Mouse (Mus musculus): ENCODE data around the gene 4933428M09Rik. TPM values are rescaled to one million over a fixed set of nuclear protein-coding genes. Genes with fewer than 3 reads are reported as not detected.
A peak's percentile ranks its signal among the peaks of the same experiment; 100 is the strongest.
"Not testable (repeated sequence)": the region's sequence is repeated elsewhere in the genome, so short reads cannot be mapped to it uniquely, and the experiment has no call there.

The 4933428M09Rik gene
- polyA plus RNA-seq (2015; fragmentation: Nextera tagmentation; extraction: Ambion mirVana) = not detected in 2 replicates

DNA sequence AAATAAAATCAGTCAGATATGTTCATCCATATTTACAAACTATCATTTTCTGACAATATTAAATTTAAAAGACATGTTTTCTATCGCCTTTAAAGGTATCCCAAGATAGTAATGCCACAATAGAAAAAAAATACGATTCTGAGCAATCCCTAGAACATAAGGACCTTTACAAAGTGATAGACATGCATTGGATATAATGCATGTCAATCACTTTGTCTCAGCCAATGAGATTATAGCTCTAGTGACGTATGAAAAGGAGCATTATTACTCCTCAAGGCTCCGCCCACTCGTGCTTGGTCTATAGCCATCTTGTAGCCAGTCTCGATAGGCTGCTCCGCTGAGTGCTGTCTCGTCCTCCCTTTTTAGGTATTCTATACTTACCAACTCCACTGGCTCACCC lies at the start of gene 4933428M09Rik:
4933428M09Rik (plus strand) TSS at position 301 of the 400 bp plus-strand sequence.
- ATAC-seq (replicated peaks; ENCODE audit: insufficient number of reproducible peaks, insufficient read depth, low FRiP score, low read depth) = no peak
- Histone ChIP-seq H3K4me2 (no peak within 1 kb of the TSS), H3K27me3 (no peaks in the 10 kb centered on the region), H3K36me3 (no peaks in the 10 kb centered on the region), H3K4me3 (no peak within 1 kb of the TSS), H3K27ac (no peak within 1 kb of the TSS), H3K9ac (no peak within 1 kb of the TSS), H3K9me3 (replicated peaks) (no peaks in the 10 kb centered on the region), H3K4me1 (replicated peaks) (no peaks in the 10 kb centered on the region)
- WGBS = 78% methylated on average over 8 of the region's 8 CpGs

DNA sequence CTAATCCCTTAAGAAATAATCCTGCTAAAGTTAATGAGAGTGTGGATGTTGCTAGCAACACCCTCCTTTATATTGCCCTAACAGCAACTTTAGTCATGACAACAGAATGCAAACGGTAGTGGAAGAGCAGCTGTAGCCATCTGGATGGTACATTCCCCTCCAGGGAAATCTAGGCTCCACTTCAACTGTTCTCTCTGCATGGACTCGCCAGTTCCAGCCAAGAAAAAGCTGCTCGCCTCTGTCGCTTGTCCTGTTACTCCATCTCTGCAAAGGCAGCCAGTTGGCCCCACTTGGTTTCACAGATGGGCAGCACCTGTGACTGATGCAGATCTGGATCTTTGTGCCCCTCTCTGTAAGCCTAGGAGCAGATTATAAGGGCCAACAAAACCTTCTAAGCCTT lies 45.0 kb upstream of the 4933428M09Rik start:
- no peak overlapping the region for H3K4me2 ChIP-seq
- H3K4me3 ChIP-seq = no peak overlapping the region
- no peaks in the 10 kb centered on the region for H3K27me3 ChIP-seq
- WGBS = 60% methylated on average over 4 of the region's 4 CpGs
- no peaks in the 10 kb centered on the region for H3K4me1 ChIP-seq (replicated peaks)
- no peaks in the 10 kb centered on the region for H3K9me3 ChIP-seq (replicated peaks)
- ATAC-seq (replicated peaks; ENCODE audit: insufficient number of reproducible peaks, insufficient read depth, low FRiP score, low read depth) = no peak
- H3K27ac ChIP-seq = no peak overlapping the region
- H3K36me3 ChIP-seq = no peaks in the 10 kb centered on the region
- no peak overlapping the region for H3K9ac ChIP-seq

GRCm38 (mm10) chrX:139191506-139191905 lies 12.5 kb downstream of the 4933428M09Rik start:
- 89% methylated on average over 3 of the region's 3 CpGs for WGBS

GRCm38 (mm10) chrX:139194572-139195279 lies 15.7 kb downstream of the 4933428M09Rik start:
- Histone ChIP-seq H3K36me3 (no peaks in the 10 kb centered on the region), H3K27ac (no peak overlapping the region), H3K4me2 (no peak overlapping the region), H3K9ac (no peak overlapping the region), H3K27me3 (no peaks in the 10 kb centered on the region), H3K4me1 (replicated peaks) (no peaks in the 10 kb centered on the region), H3K4me3 (no peak overlapping the region), H3K9me3 (replicated peaks) (no peaks in the 10 kb centered on the region)
- no peak for ATAC-seq (replicated peaks; ENCODE audit: insufficient number of reproducible peaks, insufficient read depth, low FRiP score, low read depth)
- WGBS = 31% methylated on average over 1 of the region's 1 CpGs

More at GRCm38 (mm10) chrX:139191506-139191905, 12.5 kb downstream of the 4933428M09Rik start:
- not testable (repeated sequence) for H3K4me1 ChIP-seq (replicated peaks); H3K4me2 ChIP-seq; H3K4me3 ChIP-seq; H3K9ac ChIP-seq; H3K27ac ChIP-seq; ATAC-seq (replicated peaks; ENCODE audit: insufficient number of reproducible peaks, insufficient read depth, low FRiP score, low read depth); H3K36me3 ChIP-seq; H3K9me3 ChIP-seq (replicated peaks); H3K27me3 ChIP-seq

DNA sequence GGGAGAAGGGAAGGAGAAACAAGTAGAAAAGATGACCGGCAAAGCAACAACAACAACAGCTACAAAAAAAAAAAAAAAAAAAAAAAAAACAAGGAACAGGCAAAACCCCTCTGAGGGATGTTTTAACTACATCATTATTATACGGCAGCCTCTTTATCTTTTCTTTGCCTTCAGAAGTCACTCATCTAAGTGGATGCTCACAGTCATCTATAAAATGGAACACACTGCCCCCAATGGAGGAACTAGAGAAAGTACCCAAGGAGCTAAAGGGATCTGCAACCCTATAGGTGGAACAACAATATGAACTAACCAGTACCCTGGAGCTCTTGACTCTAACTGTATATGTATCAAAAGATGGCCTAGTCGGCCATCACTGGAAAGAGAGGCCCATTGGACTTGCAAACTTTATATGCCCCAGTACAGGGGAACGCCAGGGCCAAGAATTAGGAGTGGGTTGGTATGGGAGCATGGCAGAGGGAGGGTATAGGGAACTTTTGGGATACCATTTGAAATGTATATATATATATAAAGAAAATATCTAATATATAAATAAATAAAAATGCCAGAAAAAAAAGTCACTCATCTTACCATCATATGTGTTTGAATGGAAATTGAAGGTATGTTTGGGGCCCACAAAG lies 30.3 kb downstream of the 4933428M09Rik start:
- Histone ChIP-seq H3K4me3 (peak overlapping the region; percentile 57; the same call in 1 of the 2 replicates), H3K4me2 (peak overlapping the region; percentile 61)
- not testable (repeated sequence) for H3K27me3 ChIP-seq; H3K27ac ChIP-seq; ATAC-seq (replicated peaks; ENCODE audit: insufficient number of reproducible peaks, insufficient read depth, low FRiP score, low read depth); H3K4me1 ChIP-seq (replicated peaks); H3K9ac ChIP-seq; H3K36me3 ChIP-seq; H3K9me3 ChIP-seq (replicated peaks)
- 79% methylated on average over 4 of the region's 4 CpGs for WGBS

DNA sequence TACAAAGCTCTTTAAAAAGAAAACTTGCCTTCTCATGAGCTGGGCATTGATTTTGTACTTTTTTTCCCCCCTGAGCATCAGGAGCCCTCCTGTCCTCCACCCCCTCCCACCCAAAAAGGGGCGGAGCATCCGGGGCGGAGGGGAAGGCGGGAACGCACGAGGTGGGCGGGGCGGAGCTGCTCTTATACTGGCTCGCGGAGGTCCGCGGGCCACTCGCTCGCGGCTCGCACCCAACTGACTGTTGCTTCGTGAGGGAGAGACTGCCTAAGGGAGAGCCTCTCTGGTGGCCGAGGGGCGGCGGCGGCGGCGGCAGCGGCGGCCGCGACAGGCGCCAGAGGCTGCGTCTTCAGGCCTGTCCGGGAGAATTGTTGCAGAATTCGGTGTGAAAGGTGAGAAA lies 30.8 kb downstream of the 4933428M09Rik start, which contains the start of gene Mum1l1:
Mum1l1 (plus strand) TSS at position 214 of the 397 bp plus-strand sequence.
- Histone ChIP-seq H3K27ac (peak within 1 kb of the TSS; percentile 54), H3K36me3 (no peaks in the 10 kb centered on the region), H3K27me3 (no peaks in the 10 kb centered on the region), H3K4me2 (peak within 1 kb of the TSS; percentile 61), H3K9me3 (replicated peaks) (no peaks in the 10 kb centered on the region), H3K4me3 (peak within 1 kb of the TSS; percentile 57), H3K4me1 (replicated peaks) (no peaks in the 10 kb centered on the region), H3K9ac (peak within 1 kb of the TSS; percentile 55)
- peak; percentile 80 for ATAC-seq (replicated peaks; ENCODE audit: insufficient number of reproducible peaks, insufficient read depth, low FRiP score, low read depth)
- WGBS = 14% methylated on average over 31 of the region's 31 CpGs

- ATAC-seq (replicated peaks; ENCODE audit: insufficient number of reproducible peaks, insufficient read depth, low FRiP score, low read depth) = no peak
- H3K4me3 ChIP-seq = no peak overlapping the region
- H3K27ac ChIP-seq = no peak overlapping the region
- no peaks in the 10 kb centered on the region for H3K27me3 ChIP-seq
- no peaks in the 10 kb centered on the region for H3K4me1 ChIP-seq (replicated peaks)
- no peaks in the 10 kb centered on the region for H3K9me3 ChIP-seq (replicated peaks)
- H3K4me2 ChIP-seq = no peak overlapping the region
- 54% methylated on average over 4 of the region's 4 CpGs for WGBS
- no peaks in the 10 kb centered on the region for H3K36me3 ChIP-seq
- no peak overlapping the region for H3K9ac ChIP-seq
Observed at GRCm38 (mm10) chrX:139214765-139215164, 35.7 kb downstream of the 4933428M09Rik start.

- no peaks in the 10 kb centered on the region for H3K9me3 ChIP-seq (replicated peaks)
- no peaks in the 10 kb centered on the region; the same call in 1 of the 2 replicates for H3K4me1 ChIP-seq (replicated peaks)
- WGBS = 66% methylated on average over 5 of the region's 5 CpGs
- H3K36me3 ChIP-seq = no peaks in the 10 kb centered on the region
- H3K9ac ChIP-seq = no peak overlapping the region
- H3K4me3 ChIP-seq = peak overlapping the region; percentile 51; the same call in 1 of the 2 replicates
- no peaks in the 10 kb centered on the region for H3K27me3 ChIP-seq
- ATAC-seq (replicated peaks; ENCODE audit: insufficient number of reproducible peaks, insufficient read depth, low FRiP score, low read depth) = no peak
- H3K27ac ChIP-seq = no peak overlapping the region
- H3K4me2 ChIP-seq = peak overlapping the region; percentile 54; the same call in 1 of the 2 replicates
Observed at GRCm38 (mm10) chrX:139216409-139216808, 37.4 kb downstream of the 4933428M09Rik start.

DNA sequence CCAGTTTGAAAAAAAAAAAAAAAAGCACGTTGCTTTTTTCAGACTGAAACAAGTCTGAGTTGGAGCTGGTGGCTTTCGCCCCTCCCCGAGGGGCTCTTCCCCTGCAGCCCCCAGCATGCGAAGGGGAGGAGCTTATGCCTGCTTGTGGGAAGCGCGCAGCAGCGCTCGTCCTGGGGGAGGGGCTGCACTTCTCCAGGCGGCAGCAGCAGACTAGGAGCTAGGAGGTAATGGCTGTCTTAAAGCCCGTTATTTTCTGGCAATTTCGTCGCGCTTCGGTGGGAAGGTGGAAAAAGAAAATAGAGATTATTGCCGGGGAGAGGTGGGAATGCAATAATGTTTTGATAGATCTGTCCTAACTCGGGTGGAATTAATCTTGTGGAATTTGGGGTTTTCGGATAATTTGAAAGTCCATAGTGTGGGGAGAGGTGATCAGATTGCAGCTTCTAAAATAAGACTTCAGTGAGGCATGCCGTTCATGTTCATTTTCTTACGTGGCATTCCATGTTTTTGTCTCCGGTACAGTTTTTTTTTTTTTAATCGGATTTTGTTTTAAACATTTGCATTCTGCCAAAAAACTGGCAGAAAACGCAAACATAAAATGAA lies 38.1 kb downstream of the 4933428M09Rik start:
- peak; percentile 75 for ATAC-seq (replicated peaks; ENCODE audit: insufficient number of reproducible peaks, insufficient read depth, low FRiP score, low read depth)
- 10% methylated on average over 22 of the region's 22 CpGs for WGBS
- Histone ChIP-seq H3K4me3 (peak overlapping the region; percentile 51), H3K4me1 (replicated peaks) (peaks cover 4% of the 10 kb centered on the region; the same call in 1 of the 2 replicates), H3K4me2 (peak overlapping the region; percentile 54), H3K27me3 (no peaks in the 10 kb centered on the region), H3K9me3 (replicated peaks) (no peaks in the 10 kb centered on the region), H3K36me3 (no peaks in the 10 kb centered on the region), H3K27ac (peak overlapping the region; percentile 45), H3K9ac (peak overlapping the region; percentile 44)

DNA sequence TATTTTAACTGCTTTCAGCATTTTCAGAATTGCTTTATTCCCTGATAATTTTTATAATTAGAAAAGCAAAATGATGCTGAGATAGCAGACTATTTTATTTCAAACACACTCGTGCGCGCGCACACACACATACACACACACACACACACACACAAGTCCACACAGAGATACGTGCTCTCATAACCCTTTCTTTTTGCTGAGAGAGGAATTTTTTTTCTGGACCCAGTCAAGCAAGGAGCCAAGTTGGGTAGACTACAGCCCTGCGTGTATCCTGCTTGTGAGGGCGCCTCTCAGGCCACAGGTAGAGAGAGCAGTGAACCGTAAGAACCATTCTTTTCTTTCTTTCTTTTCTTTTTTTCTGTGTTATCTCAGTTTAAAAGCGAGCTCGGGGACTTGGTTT lies 38.7 kb downstream of the 4933428M09Rik start:
- Histone ChIP-seq H3K4me2 (peak overlapping the region; percentile 54), H3K9ac (0 out of 2 replicates have a peak overlapping the region, but pooled peaks have one; percentile 44), H3K27ac (peak overlapping the region; percentile 45), H3K9me3 (replicated peaks) (no peaks in the 10 kb centered on the region), H3K4me1 (replicated peaks) (peaks cover 4% of the 10 kb centered on the region; the same call in 1 of the 2 replicates), H3K36me3 (no peaks in the 10 kb centered on the region), H3K4me3 (peak overlapping the region; percentile 51), H3K27me3 (no peaks in the 10 kb centered on the region)
- ATAC-seq (replicated peaks; ENCODE audit: insufficient number of reproducible peaks, insufficient read depth, low FRiP score, low read depth) = no peak
- 36% methylated on average over 10 of the region's 10 CpGs for WGBS

DNA sequence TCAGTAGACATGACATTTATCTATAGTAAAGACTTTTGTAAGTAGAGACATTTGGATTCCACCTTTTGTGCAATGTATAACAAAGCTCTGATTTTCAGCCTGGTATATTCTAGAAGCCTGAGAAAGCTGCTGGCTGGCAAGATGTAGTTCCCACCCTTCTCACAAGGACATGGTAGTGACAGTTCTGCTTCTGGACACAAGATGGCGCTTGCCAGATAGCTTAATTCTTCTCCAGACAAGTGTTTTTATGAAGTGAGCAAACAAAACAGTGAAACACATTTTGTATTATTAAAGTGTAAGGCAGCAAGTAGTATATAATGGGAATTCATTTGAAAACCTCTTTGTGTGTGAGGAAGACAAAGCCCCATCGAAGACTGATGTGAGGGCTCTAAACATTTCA lies 40.0 kb downstream of the 4933428M09Rik start:
- H3K27ac ChIP-seq = no peak overlapping the region
- H3K4me2 ChIP-seq = no peak overlapping the region
- no peak overlapping the region for H3K9ac ChIP-seq
- no peaks in the 10 kb centered on the region for H3K27me3 ChIP-seq
- H3K9me3 ChIP-seq (replicated peaks) = no peaks in the 10 kb centered on the region
- no peak overlapping the region for H3K4me3 ChIP-seq
- H3K4me1 ChIP-seq (replicated peaks) = peaks cover 4% of the 10 kb centered on the region; the same call in 1 of the 2 replicates
- no peaks in the 10 kb centered on the region for H3K36me3 ChIP-seq
- 23% methylated on average over 2 of the region's 2 CpGs for WGBS
- no peak for ATAC-seq (replicated peaks; ENCODE audit: insufficient number of reproducible peaks, insufficient read depth, low FRiP score, low read depth)

Measured in heart, embryonic 15.5 days (tissue).